Mouse (Mus musculus): ENCODE measurements around the gene Gm21731.
"Not testable (repeated sequence)": the region's sequence is repeated elsewhere in the genome, so short reads cannot be mapped to it uniquely, and the experiment has no call there.

The Gm21731 gene

DNA sequence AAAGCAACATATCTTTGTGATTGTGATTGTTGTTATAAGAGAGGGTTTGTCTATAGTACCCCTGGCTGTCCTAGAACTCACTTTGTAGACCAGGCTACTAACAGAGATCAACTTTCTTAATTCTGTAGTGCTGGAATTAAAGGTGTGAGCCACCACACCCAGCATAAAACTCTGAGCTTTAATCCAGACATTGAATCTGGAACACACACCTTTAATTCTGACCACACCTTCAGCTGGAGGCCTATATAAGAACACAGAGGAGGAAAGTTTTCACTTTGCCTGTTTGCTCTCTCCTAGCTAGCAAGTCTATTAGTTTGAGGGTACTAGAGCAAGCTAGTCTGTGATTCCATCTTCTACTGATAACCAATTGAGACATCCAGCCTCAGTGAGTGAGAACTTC lies at the start of gene Gm21731:
TSS of gene Gm21731 (plus strand) at position 301 of the 400 bp plus-strand sequence.
- not testable (repeated sequence) for DNase-seq (ENCODE audit: low spot score)

DNA sequence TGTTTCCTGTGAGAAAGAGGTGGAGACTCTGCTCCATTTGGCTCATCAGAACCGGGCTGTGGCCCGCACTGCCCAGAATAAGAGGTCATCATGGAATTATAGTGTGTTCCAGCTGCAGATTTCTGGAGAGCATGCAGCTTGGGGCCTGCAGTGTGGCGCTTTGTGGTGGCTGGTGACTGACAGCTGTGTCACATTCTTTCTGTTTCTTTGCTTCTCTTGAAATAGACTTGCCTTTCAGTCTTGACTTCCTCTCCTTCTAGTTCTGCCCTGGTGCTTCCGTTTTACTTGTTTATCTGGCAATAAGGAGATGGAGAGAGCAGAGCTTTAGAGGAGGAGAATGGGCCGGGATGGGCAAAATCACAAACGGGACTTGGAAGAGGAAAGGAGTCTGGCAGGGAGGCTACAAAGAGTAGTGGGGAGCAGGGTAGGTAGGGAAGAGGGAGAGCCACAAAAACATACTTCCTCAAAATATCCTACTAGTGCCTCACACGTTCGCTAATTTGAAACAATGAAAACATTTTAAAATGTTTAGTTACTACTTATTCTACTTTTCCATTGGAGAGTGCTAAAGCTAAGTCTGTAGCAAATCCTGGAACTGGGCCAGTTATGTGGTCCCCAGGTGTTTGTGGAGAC lies 42.6 kb upstream of the Gm21731 start:
- not testable (repeated sequence) for DNase-seq (ENCODE audit: low spot score)

DNA sequence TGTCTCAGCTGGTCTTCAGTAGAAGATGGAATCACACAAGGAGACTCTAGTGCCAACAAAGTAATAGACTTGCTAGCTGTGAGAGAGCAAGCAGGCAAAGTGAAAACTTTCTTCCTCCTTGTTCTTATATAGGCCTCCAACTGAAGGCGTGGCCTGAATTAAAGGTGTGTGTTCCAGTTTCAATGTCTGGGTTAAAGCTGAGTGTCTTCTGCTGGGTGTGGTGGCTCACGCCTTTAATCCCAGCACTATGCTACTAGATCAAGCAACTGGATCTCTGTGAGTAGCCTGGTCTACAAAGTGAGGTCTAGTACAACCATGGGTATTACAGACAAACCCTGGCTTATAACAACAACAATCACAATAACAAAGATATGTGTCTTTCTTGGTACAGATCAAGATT lies 23.1 kb upstream of the Gm21731 start, which contains the start of gene Gm21762:
TSS of gene Gm21762 (minus strand) at position 101 of the 400 bp plus-strand sequence.
- DNase-seq (ENCODE audit: low spot score): not testable (repeated sequence)

DNA sequence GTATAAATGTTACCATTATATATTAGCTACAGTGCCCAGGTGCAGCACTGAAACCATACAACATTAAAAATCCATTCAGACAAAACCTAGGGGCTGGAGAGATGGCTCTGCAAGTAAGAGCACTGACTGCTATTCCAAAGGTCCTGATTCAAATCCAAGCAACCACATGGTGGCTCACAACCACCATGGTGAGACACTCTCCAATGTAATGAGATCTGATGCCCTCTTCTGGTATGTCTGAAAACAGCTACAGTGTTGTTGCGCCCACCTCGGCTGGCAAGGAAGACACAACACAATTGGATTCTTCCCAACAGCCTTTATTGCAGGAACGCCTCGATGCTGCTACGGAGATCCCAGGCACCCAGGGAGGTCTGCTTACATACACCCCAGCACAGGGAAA lies 18.0 kb upstream of the Gm21731 start:
- DNase-seq (ENCODE audit: low spot score): not testable (repeated sequence)

DNA sequence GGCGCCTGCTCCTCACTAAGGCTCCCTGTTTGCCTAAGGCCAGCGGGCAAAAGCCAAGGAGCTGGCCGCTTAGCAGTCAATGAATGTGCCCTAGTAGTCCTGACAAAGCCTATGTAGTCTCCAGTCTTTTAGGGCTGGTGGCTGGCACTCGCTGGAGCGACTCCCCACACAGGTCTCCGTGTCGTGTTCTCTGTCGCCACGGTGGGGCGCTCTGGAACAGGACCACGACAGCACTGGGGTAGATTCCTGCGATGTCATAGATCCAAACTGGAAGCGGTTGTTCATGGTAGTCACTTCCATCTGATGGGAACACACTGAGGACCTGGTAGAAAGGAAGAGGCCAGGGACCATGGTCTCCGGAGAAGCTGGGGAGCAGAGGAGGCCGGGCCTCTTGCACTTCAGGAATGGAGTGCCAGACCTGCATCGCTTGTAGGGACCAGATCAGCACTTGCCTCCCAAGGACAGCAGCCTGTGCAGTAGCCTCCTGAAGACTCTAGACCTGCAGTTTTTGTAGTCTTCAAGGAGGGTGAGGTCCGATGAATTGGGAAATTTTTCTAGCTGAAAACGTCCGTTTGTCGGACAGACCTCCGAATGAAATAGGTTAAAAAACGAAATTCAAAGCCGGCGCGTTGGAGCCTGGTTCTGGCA lies 15.8 kb upstream of the Gm21731 start:
- not testable (repeated sequence) for DNase-seq (ENCODE audit: low spot score)

DNA sequence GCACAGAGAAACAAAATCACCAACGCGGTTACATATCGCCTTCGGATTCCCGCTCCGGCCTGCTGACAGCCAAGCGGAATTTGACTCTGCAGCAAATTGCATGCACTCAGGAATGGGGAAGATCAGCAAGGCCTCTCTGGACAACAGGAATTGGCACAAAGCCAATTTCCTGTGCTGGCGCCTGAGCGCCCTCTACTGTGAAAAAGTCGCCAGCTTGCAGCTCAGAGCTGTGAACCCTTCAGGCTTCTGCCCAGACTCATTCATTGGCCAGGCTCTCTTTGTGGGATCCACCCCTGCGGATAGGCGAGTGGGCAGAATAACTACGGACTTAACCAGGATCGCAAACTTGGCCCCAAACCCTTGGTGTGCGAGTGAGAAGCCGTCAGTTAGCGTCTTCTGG lies 7.1 kb upstream of the Gm21731 start:
- DNase-seq (ENCODE audit: low spot score): not testable (repeated sequence)

DNA sequence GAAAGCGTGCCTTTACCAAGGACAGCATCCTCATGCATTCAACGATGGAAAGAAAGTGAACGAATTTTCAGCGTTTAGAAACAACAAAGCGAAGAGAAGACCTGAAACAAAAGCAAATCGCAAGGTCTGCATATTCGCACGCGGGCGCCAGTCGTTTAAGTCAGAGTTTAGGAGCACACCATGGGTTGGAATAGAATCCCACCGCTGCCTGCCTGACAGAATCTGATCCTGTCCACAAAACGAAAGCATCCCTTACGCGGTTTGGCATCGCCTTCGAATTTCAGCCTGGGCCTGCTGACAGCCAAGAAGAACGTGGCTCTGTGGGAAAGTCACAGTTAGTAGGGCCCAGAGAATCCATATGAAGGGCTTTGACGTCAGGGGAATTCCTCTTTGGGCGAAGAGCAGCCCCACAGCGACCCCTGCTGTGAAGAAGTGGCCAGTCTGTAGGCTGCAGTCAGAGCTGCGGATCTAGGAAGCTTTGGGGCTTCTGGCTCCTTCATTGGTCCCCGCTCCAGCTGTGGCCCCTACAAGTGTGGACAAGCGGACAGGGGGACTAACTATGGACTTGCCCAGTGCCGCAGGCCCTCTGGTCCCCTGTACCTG lies 6.4 kb upstream of the Gm21731 start:
- DNase-seq (ENCODE audit: low spot score): not testable (repeated sequence)

DNA sequence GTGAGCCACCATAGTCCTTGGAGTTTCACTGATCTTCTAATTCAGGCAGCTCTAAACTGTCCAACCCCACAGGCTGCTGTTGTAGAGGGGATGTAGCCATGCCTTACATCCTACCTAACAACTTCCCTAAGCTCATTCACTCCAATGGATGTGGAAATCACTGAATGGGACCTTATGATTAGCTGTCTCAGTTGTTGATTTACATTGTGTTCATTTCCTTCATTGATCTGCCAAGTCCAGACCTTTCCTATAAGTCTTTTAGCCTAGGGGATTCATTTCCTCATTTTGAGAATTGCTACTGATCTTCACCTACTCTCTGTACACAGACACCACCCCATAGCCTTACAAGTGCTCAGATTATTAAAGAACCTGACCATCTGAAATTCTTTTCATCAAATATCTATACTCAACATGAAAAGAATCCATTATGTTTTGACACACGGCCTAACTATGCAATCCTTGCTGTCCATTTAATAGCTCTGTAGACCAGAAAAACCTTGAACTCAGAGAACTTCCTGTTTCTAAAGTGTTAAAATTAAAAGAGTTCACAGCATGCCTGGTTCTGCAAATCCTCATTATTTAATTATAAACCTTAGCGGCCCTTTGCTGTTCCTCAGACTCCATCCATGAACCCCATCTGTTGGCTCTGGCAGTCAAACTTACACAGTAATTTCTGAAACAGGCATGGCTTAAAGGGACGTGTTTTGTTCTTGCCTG lies 12.5 kb downstream of the Gm21731 start:
- DNase-seq (ENCODE audit: low spot score): not testable (repeated sequence)

DNA sequence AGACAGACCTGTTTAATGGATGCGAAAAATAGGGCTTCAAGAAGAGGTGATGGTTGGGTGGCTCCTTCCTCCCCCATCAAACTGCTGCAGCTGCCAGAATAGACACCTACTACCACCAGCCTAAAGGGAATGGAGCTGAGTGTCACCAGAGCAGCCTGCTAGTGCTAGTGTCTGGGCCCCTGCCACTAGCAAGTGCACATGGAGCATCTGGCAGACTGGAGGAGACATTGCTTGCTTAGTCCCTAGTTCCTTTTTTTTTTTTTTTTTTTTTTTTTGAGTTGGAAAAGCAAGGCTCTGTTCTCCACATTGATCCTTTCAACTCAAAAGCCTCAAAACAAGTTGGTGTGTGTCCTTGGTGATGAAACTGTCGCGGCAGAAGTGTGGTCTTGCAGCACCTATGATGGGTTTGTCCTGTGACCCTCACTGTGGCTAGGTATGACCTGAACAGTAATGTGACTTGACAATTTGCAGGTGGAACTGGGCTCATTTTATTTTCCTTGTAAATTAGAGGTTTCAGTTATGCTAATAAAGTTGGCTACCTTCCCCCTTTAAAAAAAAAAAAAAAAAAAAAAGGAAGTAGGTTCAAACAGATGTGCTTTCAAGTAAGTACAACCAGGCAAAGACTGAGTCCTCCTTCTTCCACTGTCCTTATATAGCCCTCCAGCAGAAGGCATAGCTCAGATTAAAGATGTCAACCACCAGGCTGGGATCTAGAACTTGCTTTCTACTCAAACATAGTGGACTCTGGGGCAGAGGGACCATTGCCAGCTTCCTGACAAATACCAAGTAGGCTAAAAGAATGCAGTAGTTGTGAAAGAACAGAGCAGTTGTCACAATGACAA lies 20.1 kb downstream of the Gm21731 start:
- DNase-seq (ENCODE audit: low spot score): not testable (repeated sequence)

DNA sequence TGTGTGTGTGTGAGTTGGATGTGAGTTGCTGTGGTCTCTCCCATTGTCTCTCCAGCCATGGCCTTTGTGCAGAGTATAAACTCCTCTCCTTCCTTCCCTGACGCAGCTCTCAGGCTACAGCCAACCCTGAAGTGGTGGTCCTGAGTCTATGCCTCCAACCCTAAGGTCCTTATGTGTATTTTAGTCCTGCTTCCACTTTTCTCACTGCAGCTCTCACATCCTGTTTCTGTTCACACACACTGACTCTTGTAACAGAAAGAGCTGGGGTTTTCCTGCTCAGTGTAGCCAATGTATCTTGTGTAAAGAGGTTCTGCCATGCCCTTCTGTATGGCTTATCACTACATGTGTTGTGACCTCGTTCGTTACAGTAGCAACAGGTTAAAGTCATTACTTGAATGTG lies 20.8 kb downstream of the Gm21731 start:
- not testable (repeated sequence) for DNase-seq (ENCODE audit: low spot score)

DNA sequence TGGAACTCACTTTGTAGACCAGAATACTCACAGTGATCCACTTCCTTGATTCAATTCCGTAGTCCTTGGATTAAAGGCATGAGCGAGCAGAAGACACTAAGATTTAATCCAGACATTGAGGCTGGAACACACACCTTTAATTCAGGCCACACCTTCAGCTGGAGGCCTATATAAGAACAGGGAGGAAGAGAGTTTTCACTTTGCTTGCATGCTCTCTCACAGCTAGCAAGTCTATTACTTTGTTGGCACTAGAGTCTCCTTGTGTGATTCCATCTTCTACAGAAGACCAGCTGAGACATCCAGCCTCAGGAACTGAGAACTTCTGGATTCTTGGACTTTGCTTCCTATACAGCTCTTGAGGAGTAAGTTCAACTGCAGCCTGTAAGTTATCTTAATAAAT lies 24.0 kb downstream of the Gm21731 start, which contains the start of gene AF067061:
TSS of gene AF067061 (plus strand) at position 245 of the 400 bp plus-strand sequence.
- DNase-seq (ENCODE audit: low spot score): not testable (repeated sequence)

DNA sequence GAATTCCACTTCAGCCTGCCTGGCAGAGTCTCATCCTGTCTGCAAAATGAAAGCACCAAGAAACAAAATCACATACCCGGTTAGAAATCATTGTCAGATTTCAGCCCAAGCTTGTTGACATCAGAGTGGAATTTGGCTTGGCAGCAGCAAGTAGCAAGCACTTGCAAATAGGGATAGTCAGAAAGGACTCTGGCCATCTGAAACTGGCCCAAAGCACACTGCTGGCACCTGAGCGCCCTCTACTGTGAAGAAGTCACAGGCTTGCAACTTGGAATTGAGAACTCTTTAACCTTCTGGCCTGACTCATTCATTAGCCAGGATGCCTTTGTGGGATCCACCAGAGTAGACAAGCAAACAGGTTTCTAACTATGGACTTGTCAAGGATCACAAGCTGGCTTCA lies 38.9 kb downstream of the Gm21731 start:
- DNase-seq (ENCODE audit: low spot score): not testable (repeated sequence)

DNA sequence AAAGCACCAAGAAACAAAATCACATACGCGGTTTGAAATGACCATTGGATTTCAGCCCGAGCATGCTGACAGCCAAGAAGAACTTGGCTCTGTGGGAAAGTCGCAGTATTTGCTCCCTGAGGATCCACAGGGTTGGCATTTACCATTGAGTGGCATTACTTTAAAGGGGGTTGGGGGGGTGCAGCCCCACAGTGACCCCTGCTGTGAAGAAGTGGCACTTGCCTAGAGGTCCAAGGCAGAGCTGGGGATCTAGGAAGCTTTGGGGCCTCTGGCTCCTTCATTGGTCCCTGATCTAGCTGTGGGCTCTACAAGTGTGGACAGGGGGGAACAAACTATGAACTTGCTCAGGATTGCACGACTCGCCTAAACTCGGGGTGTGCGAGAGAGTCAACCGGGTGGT lies 39.9 kb downstream of the Gm21731 start:
- no peak for DNase-seq (ENCODE audit: low spot score)

Measured in ovary, postnatal 36 days (tissue).